Mouse (Mus musculus) C2C12 (cell line): Measurements from ENCODE around the gene Dpyd.

Experiments
- CTCF ChIP-seq: IDR thresholded peaks from one replicate; pipeline ENCODE4 v1.5.1; 2011; ENCODE audit not compliant: control insufficient read depth, insufficient read depth, insufficient read length
- FOSL1 ChIP-seq: IDR thresholded peaks from one replicate; pipeline ENCODE4 v1.8.0; 2011; ENCODE audit warnings: mild to moderate bottlenecking, low read length; ENCODE audit not compliant: poor library complexity, insufficient read depth, severe bottlenecking
- MAX ChIP-seq: IDR thresholded peaks from one replicate; pipeline ENCODE4 v1.6.1; 2011; ENCODE audit warnings: mild to moderate bottlenecking, control low read depth
- MYOD1 ChIP-seq: IDR thresholded peaks from one replicate; pipeline ENCODE4 v1.6.1; 2011; ENCODE audit warnings: low read depth; ENCODE audit not compliant: control insufficient read depth, insufficient read length

GRCm38 (mm10) chr3:119165691-119166090 is 603.8 kb downstream of the Dpyd start:
- TF ChIP-seq FOSL1 (no peak), MAX (no peak), CTCF (no peak), MYOD1 (no peak)
